Mouse (Mus musculus): ENCODE results near the gene Clic5.
A peak's percentile ranks its signal among the peaks of the same experiment; 100 is the strongest.

- no peak for TF ChIP-seq CTCF (IDR thresholded peaks at IDR 0.05)
- TF ChIP-seq EP300 (IDR thresholded peaks at IDR 0.05): peak; percentile 87
Observed at GRCm38 (mm10) chr17:44155204-44155603, 33.2 kb upstream of the Clic5 start.

All from lung, postnatal 0 days (tissue).